Mouse (Mus musculus): Measurements from ENCODE around the gene Slc35e3.
"Not testable (repeated sequence)": the region's sequence is repeated elsewhere in the genome, so short reads cannot be mapped to it uniquely, and the experiment has no call there.

The Slc35e3 gene

DNA sequence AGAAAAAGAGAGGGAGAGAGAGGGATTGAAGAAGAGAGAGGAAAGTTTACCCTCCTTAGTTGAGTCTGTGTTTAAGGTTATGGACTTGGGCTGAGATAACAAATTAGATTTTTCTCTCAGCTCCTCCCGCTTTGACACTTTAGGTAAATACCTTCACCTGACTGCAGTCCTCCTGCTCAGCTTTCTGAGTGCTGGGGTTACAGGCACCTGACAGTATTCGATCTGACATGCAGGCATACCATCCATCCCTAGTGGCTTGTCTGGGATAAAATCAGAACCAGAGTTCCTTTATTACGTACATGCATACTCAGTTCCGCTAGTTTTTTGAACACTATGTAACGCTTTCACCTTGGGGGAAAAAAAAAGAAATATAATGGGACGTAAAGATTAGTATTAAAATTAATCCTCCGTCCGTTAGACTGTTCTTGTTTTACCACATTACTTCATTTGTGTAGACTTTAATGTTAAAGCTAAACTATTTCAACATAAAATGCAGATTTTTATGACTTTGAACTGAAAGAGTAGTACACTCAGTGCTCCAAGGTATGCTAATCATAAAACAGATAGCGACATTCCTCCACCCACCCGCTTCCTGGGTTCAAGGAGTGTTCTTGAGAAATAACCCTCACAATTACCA, 3.0 kb upstream of the Slc35e3 start:
- no peak for DNase-seq

DNA sequence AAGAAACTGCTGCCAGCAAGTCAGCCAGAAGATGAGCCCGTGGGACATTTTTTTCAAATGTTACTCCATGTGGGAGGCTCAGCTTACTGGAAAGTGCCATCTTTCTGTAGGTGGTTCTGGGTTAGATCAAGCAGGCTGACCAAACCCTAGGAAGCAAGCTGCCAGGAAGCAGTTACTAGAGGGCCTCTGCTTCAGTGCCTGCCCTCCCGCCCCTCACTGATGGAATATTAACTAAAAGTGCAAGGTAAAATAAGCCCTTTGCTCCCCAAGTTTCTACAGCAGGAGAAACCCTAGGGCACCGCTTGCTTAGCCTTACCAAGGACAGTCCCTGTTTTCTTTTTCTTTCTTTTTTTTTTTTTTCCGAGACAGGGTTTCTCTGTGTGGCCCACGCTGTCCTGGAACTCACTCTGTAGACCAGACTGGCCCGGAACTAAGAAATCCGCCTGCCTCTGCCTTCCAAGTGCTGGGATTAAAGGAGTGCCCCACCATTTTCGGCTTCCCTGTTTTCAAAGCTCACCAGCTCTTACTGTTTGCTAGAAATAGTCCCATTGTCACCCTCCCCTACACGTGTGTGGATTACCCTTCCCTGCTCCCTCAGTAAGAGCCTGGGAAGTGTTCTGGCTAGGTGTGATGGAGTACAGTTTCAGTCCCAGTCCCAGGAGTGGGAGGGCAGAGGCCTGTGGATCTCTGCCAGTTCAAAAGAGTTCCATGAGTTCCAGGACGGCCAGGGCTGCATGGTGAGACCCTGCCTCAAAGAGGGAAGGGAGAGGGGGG, 2.3 kb upstream of the Slc35e3 start:
- DNase-seq: no peak

DNA sequence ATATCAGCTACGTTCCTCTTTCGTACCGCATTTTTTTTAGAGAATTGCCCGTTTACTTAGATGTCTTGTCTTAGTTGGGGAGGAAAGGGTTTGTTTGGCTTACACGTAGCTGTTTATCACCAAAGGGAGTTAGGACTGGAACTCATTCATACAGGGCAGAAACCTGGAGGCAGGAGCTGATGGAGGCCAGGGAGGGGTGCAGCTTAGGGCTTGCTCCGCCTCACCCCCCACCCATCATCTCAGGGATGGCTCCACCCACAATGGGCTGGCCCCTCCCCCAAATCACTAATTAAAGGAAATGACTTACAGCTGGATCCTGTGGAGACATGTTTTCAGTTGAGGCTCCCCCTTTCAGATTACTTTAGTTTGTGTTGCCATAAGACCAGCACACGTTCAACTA, 1.5 kb upstream of the Slc35e3 start:
- DNase-seq: no peak

DNA sequence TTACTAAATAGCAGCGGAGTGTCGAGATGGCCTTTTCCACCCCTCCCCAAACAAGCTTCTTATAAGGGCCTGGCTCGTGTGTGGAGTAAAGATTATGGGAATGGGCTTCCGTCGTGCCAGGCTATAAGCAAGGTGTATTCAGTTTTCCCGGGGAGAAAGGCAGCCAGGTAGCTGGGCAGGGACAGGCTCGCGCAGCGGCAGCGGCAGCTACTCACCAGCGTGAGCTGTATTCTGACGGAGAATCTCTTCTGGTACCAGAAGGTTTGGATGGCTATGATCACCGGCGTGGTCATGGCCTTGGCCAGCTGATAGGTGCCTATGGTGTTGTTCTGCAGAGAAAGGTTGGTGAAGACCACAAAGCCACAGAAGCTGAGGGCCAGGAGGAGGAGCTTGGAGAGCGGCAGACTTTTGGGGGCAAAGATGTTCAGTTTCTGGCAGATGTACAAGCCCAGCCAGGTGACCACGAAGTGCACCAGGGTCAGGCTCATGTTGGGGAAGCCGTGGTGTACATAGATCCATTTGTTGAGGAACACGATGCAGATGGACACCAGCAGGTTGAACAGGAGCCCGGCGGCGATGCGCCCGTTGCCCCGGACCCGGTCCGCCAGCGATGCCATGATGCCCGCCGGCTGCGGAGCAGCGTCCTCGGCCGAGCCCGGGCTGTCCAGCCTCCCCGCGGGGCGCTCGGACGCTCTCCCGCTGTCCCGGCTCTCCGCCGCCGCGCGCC, 432 bp downstream of the Slc35e3 start:
- DNase-seq: not testable (repeated sequence)

DNA sequence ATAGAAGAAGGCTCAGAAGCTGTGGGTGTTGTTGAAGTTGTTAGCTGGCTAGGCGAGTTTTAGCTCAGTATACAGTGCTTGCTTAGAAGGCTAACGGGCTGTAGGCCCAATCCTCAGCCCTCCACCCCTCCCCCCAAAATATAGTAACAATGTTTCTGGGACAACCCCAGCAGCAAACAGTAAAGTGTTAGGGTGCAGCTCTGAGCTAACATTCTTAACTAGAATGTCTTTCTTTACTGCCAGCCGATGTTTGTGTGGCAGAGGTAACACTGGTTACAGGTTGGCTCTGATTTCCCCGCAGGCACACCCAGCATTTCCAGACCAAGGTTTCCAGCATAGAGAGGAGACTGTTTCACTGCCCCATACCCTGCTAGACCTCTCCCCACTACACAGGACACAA, 2.2 kb downstream of the Slc35e3 start:
- no peak for DNase-seq

DNA sequence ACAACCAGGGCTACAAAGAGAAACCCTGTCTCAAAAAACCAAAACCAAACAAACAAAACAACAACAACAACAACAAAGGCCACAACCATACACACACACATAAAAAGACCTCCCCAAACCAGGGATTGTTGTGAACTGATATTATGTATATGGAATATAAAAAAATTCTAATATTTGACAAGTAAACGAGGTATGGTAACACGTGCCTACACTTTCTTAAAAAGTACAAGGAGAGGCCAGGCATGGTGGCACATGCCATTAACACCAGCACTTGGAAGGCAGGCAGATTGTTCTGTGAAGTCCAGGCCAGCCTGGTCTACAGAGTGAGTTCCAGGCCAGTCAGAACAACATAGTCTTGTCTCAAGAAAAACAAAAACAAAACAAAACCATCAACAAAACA, 3.0 kb downstream of the Slc35e3 start:
- DNase-seq: no peak

DNA sequence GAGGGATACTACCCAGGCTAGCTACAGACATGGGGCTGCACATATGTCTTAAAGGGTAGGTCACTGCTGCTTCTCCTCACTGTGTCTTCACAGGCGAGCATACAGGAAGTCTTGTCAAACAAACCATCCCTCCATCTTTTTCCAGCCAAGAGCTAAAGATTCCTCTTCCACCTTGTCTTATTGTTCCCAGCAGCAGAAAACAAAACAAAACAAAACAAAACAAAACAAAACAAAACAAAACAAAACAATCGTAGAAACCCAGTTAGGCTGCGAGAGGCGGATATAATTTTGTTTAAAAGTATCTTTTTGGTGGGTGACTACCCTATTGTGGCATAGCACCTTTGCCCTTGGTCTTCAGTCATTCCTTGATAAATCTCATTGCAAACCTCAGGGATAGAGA, 3.5 kb downstream of the Slc35e3 start:
- DNase-seq: no peak

DNA sequence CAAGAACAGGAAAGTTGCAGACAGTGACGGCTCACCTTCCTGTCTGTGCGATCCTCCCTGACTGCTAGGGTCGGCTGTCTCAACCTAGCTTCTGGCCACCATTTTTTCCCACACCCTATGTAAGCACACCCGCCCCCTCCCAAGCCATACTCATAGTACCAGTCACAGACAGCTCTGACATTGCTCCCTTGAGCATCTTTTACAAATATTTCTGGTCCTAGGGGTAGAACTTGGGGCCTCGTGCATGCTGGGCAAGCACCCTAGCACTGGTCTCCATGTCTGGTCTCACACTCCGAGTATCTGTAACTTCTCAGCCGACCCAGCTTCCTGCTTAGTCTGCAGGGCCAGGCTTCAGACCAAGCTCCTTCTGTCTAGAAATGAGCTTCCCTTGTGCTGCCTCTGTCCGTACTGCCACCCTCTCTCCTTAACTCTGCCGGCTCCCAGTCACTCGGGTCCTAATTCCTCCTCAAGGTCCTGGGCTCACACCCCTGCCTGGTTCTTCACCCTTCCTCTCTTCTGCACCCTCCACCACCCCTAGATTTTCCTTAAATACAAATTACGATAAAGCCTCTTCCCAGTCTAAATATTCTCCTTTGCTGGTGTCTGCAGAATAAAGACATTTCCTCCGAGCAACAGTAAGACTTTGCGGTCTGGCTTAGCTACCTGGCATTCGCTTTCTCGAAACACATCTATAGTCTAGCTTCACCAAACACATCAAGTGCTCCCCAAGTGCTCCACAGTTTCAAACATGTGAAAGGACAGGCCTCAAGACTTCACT, 4.3 kb downstream of the Slc35e3 start:
- no peak for DNase-seq

DNA sequence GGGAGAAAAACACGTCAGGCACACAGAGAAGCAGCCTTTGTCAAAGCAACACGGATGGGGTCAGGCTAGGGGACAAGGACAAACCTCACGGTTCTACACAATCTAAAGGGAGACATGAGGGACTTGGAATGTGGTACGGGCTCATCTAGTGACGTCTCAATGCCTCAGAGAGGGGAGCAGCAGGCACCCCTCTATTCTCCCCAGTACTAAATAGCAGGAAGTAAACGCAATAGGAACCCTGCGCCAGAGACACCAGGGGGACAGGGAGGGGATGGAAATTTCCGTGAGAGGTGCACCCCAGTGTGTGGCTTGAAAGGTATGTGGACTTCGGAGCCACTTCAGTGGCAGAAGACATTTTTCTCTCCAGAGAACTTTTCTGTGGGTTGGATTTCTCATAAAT, 5.2 kb downstream of the Slc35e3 start:
- DNase-seq: no peak

DNA sequence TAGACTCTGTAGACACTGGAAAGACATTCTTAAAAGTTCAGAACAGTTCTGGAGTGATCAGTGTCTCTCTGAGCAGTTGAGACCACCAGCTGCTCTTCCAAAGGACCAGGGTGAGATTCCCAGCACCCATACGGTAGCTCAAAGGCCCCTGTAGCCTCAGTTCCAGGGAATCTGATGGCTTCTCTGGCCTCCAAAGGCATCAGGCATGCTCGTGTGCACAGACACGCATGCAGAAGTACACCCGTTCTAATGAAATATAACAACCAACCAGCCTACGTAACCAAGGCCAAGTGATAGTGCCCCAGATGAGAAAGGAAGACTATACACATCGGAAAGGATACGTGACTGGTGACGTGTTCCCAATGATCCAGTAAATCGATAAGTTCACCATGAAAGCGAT, 6.0 kb downstream of the Slc35e3 start:
- no peak for DNase-seq

DNA sequence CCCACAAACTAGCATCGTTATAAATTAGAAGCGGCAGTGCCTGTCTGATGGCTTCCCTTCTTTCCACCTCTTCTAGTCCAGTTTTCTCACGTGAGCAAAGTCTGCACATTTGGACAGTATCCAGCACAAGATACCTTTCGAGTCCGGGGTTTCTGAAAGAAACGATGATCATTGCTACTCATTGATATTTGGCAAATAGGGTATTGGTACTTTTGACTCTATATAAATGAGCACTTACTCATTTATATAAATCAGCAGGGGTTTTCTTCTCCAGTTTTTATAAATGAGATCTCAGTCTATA, 6.6 kb downstream of the Slc35e3 start:
- no peak for DNase-seq

DNA sequence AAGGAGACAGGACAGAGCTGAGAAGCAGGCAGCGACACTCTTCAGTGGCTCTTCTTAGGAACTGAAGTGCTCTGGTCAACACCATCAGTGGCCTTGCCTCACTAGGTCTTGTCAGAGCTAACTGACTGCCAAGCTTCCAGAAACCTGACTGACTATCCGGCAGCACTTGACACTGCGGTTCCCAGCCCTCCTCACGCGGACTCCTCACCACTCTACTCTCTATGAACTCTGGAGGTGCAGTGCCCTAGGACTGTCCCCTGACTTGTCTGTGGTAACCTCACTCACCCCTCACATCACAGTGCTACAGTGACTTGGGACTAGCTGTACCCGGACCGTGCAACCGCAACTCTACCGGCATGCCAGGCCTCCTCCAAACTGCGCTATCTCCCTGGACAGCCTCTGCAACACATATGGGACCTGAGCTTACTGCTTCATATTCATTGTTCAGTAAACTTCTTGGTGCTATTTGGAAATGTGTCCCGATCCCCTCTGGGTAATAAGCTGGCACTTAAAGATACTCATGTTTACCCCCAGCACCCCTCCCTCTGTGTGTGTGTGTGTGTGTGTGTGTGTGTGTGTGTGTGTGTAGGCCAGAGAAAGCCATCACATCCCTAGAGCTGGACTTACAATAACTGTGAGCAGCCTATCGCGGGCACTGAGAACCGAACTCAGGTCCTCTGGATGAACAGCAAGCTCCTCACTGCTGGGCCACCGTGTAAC, 7.1 kb downstream of the Slc35e3 start:
- no peak for DNase-seq

DNA sequence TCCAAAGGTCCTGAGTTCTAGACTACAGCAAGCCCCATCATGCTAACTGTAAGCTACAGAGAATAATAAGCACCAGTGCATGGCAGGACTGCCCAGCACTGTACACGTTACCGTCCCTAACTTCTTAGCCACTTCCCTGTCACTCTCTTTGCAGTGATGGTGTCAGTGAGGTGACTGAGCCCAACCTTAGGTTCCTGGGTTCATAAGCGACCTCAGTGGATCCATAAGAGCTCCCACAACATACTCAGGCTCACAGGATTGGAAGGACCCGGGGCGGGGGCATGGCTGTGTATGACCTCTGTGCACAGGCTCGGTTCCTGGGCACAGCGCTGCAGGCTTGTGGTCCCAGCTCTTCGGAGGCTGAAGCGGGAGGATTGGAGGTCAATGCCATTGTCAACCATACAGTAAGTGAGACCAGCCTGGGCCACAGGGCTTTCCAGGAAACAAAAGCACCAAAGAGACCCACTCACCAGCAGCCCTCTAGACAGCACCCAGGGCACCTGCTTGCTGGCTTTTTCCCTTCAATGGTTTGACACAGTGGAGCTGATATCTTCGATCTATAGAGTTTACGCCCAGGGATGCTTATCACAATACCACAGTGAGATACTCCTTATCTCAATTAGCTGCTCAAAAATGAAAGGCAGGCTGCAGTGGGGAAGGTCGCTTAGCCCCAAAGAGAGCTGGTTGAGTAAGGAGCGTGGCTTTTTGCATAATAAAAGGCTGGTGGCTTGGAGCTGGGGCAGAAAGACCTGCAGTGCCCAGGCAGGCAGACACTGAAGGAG, 7.8 kb downstream of the Slc35e3 start:
- DNase-seq: no peak

DNA sequence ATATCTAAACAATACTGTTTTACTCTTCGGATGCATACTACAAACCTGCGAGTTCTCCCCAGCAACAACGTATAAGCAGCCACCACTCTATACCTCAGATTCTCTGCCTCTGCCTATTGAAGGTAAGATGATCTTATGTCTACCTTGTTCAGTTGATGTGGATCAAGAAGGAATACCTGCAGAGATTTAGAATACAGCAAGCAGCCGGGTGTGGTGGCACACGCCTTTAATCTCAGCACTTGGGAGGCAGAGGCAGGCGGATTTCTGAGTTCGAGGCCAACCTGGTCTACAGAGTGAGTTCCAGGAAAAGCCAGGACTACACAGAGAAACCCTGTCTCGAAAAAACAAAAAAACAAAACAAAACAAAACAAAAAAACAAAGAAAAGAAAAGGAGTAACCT, 8.7 kb downstream of the Slc35e3 start:
- DNase-seq: not testable (repeated sequence)

DNA sequence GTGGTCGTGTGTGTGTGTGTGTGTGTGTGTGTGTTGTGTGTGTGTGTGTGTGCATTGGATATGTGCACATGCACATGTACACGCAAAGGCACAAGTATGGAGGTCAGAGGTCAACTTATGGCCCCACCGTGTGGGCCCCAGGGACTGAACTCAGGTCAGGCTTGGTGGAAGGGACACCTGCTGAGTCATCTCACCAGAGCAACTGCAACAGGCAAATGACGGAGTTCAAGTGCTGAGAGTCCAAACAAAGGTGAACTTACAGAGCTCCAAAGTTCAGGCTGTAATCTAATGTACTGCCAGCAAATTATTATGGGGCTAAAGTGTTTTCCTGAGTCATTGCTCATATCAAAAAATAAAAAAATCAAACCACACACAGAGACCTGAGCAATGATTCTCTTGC, 9.1 kb downstream of the Slc35e3 start:
- no peak for DNase-seq

DNA sequence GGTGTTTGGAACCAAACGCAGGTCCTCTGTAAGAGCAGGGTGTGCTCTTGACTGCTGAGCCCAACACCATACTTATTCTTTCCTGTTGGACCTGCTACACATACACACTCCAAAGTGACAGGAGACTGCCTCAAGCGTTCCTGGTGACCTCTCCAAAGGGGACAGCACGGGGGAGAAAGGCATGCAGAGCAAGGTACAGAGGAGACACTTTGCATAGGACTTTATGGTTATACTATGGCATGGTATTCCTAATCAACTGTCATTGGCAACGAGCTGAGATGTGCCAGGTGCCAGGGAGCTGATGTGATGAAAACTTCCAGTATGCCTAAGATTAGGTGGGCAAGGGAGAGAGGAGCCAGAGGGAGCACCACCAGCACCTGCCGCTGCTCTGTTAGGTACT, 9.6 kb downstream of the Slc35e3 start:
- no peak for DNase-seq

DNA sequence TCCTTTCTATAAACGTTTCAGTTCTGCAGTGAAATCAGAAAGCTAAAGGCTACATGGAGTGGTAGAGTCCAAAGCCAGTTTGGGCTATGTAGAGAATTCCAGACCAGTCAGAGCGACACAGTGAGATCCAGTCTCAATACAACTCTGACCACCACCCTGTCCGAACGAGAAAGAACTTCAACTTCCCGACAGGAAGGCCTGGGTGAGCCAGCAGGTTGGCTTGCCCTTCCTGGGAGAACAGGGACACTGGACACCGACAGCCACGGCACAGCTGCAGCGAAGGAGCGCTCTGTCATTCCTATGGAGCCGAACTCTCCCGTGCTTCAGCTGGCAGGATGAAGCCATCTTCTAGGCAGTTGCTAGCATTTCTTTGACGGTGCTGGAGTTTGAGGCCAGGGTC, 10.8 kb downstream of the Slc35e3 start:
- DNase-seq: not testable (repeated sequence)

DNA sequence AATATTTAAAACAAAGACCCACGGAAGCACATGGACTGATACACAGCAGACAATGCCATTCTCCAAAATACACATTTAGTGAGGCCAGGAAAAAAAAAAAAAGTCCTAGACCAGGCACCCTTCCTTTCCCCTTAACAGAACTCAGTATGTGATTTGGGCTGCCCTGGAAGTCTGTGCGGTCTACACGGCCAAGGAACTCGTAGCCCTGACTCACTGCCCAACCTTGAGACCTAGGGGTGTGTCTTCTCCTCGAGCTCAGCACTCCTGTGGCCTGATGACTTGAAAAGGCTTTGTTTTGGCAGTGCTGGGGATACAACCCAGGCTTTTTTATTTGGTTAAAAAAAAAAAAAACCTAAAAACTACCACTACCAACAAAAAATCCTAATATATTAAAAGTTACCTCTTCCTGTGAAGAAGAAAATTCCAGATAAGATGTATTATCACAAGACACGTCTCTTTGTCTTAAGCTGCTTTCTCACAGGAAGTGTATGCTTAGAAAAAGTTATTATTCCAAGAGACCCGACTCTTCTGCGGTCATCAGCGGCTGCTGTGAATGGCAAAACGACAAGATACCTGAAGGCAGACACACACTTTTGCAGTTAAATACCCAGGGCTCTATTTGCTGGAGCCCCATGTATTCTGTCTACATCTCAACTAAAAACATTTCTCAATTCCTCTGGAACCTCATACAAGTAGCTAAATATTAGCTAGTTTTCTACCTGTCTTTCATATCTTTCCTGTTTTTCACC, 11.9 kb downstream of the Slc35e3 start:
- DNase-seq: not testable (repeated sequence)

DNA sequence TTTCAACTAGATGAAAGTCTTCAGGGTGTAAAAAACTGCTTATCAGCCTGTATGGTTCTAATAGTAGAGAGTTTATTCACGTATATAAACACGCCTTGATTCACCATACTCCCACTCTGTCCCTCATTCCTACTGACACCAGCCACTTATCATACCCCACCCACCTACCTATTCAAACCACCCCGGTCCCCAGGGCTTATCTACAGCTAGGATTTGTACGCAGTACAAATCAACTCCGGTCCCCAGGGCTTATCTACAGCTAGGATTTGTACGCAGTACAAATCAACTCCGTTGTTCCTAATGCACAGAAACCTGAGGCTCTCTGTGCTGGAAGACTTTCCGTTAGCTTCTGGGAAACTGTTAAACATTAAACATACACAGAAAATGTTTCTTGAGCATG, 12.5 kb downstream of the Slc35e3 start:
- DNase-seq: not testable (repeated sequence)

DNA sequence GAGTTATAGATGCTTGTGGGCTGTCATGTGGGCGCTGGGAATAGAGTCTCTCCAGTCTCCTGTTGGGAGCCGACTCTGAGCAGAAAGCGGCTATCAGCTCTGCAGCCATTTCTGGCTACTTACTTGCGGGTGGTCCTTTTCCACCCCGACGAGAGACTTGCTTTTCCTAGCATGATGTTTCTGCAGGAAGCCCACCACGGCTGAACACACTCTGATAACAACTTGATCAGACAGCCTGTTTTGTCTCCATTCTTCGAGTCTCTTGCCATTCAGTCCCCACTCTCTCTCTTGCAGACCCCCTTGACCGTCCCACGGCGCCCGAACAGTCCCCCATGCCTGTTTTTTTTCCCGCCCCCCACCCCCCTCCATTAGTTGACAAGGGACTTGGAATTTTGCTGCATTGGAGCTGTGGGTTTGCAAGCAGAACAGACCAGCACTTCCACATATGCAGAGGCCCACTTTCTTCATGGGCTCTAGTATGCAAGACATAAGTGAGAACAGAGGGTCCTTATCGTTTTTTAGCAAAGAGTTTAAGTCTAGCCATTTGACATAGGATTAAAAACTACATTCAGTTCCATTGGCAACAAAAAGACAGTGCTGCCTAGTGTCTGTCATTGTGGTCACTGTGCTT, 13.1 kb downstream of the Slc35e3 start:
- DNase-seq: no peak

DNA sequence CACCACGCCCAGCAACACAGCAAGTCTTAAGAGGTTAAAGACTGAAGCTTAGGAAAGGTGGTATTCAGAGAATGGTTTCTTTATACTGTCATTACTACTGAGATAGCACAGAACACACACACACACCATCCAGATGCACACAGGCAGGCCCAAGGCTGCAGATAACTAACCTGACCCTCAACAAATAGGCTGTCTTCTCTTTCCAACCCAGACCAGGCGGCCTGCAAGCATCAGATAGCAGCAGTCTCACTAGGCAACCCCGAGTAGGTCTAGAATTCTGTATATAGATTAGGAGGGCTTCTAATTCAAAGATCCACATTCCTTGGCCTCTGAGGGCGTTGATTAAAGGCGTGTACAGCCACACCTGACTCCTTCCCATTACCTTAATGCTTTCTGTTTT, 14.0 kb downstream of the Slc35e3 start:
- DNase-seq: no peak

Data from thymus, adult 18-20 months (tissue).